Mouse (Mus musculus): ENCODE results near the gene Abhd14a.
"Not testable (repeated sequence)": the region's sequence is repeated elsewhere in the genome, so short reads cannot be mapped to it uniquely, and the experiment has no call there.

Gene Abhd14a

DNA sequence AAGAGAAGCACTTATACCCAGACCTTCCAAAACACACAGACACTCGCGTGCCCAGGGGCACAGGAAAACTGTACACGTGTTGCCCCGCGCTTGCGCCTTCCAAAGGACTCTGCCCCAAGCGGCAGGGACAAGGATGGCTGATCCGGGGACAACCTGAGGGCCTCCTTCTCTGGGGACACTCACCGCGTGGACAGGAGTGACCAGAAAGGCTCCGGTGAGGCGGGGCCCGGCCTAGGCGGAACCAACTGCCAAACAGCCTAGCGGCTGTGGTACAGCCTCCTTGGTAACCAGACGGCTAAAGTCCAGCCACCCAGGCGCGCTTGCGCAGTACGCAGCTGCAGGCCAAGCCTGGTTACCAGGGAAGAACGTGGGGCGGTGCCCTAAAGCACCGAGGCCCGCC lies at the start of gene Abhd14a, which contains the start of gene Abhd14b:
Gene Abhd14a (minus strand): TSS at position 331 of the 400 bp plus-strand sequence.
Gene Abhd14b (plus strand): TSS at position 112 of the 400 bp plus-strand sequence.
- DNase-seq (ENCODE audit: low spot score): peak; percentile 61

DNA sequence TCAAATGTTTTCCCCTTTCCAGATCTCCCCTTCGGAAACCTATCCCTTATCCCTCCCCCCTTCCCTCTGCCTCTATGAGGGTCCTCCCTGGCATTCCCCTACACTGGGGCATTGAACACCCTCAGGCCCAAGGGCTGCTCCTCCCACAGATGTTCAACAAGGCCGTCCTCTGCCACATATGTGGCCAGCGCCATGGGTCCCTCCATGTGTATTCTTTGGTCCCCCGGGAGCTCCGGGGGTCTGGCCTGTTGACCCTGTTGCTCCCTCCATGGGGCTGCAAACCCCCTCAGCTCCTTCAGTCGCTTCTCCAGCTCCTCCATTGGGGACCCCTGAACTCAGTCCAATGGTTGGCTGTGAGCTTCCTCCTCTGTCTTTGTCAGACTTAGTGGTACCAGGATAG lies 40.1 kb upstream of the Abhd14a start:
- not testable (repeated sequence) for DNase-seq (ENCODE audit: low spot score)

DNA sequence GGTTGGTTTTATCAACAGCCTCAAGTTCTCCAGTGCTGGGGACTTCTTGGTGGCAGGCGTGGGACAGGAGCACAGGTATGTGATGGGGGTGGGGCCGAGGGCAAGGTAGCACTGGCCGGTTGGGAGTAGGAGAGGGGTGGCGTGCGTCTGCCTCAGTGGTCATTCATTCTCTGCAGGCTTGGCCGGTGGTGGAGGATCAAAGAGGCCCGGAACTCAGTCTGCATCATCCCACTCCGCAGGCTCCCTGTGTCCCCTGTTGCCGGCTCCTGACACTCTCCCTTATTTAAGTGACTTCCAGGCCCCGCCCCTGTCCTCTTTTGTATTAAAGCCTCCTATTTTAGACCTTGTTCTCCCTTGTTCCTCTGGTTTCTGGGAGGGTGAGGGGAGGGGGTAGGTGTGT lies 37.6 kb upstream of the Abhd14a start:
- no peak for DNase-seq (ENCODE audit: low spot score)

DNA sequence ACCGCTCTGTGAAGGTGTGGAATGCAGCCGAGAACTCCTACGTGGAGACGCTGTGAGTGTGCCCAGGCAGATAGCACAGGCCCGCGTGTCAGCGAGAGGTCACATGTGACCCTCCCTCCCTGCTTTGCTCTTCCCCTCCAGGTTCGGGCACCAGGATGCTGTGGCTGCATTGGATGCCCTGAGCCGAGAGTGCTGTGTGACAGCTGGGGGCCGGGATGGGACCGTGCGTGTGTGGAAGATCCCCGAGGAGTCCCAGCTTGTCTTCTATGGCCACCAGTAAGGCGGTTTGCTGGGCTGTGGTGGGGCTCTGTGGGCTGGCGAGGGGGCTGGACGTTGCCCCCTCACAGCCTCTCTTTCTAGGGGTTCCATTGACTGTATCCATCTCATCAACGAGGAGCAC lies 36.1 kb upstream of the Abhd14a start:
- DNase-seq (ENCODE audit: low spot score): no peak

DNA sequence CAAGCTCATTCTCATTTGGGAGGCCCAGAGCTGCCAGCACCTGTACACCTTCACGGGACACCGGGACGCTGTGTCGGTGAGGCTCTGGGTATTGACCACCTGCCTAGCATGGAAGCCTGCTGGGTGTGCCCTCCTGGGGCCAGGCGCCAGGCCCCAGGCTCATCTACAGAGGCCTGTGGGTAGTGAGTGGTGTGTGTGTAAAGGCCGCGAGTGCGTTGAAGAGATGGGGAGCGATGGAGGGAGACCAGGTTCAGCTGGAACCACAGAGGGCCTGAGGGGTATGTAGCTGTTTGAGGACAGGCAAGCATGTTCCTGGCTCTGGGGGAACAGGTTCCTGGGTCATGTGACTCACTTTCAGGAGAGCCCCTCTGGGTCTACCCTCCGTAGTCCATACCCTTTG lies 35.7 kb upstream of the Abhd14a start:
- DNase-seq (ENCODE audit: low spot score): no peak

DNA sequence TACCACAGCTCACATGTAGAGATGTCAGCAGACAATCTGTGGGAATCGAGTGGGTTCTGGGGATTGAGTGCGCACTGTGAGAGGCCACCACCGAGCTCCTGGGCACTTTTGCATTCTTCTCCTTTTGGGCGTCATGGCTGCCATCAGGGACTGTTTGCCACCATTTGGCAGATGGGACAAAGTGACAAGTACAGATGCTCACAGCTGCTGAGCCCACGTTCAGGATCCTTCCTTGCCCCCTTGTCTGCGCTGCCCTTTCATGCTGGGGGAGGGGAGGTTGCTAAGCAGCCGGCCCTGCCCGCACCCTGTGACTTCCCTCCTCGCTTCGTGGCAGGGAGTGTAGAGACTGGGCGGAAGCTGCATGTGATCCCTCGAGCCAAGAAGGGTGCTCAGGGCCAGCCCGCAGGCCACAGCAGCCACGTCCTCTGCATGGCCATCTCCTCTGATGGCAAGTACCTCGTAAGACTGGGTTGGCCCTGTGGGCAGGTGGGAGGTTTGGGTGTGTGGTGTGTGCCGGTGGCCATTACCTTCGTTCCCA lies 35.2 kb upstream of the Abhd14a start:
- DNase-seq (ENCODE audit: low spot score): no peak

DNA sequence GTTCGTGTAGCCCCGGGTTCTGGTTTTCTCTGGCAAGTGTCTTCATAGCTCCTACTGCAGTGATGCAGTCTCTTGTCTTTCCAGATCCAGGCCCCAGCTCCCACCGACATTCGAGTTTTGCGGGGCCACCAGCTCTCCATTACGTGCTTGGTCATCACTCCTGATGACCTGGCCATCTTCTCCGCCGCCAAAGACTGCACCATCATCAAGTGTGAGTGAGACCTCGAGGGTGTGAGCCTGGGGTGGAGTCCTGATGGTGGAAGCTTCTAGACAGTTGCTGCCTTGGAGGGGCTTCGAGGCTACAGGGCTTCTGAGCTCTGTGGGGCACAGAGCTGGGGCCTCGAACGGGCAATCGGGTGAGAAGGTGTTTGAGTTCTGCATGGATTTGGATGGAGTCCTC lies 34.2 kb upstream of the Abhd14a start:
- DNase-seq (ENCODE audit: low spot score): no peak

DNA sequence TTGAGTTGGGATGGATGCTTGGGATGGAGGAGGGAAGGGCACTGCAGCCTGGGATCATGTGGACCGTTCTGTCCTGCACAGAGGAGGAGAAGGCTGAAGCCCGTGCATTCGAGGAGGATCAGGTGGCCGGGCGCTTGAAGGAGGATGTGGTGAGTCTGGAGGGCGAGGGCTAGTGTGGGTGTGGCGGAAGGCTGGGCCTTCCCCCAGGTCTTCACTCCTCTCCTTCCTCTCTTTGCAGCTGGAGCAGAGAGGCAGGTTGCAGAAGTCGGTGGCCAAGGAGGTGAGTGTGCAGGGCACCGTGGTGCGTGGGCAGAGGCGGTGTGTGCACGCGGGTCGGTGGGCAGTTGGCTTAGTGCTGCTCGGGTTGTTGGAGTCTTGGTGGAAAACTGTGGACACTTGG lies 33.6 kb upstream of the Abhd14a start:
- DNase-seq (ENCODE audit: low spot score): no peak

DNA sequence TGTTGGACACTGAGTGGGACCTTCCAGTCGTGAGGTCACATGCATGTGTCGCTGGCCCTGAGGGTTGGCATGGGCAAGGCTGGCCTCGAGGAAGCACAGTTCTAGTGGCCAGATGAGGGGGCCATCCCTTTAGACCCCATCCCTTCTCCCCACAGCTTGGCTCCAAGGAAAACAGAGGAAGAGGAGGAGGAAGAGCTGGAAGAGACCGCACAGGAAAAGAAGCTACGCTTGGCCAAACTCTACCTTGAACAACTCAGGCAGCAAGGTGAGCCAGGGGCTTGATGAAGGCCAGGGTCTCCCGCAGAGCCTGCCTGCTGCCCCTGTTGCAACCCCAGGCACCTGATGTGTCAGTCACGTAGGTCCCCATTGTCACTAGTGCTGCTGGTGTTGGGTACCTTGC lies 33.1 kb upstream of the Abhd14a start:
- DNase-seq (ENCODE audit: low spot score): no peak

DNA sequence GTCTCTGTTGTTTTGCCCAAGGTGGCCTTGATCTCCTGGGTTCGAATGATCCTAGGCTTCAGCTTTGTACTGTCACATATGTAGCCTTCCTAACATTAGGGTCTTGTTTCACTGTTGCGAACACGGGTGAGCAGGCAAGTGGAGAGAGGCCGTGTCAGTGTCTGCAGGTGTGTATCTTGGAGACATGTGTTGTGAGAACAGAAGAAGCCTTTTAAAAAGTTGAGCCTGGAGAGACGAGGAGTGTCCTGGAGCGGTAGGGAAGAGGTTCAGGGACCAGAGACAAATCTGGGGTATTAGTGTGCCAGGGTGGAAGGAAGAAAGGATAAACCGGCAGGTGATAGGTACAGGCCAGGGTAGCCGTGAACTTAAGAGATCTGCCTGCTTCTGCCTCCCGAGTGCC lies 30.6 kb upstream of the Abhd14a start:
- DNase-seq (ENCODE audit: low spot score): no peak

DNA sequence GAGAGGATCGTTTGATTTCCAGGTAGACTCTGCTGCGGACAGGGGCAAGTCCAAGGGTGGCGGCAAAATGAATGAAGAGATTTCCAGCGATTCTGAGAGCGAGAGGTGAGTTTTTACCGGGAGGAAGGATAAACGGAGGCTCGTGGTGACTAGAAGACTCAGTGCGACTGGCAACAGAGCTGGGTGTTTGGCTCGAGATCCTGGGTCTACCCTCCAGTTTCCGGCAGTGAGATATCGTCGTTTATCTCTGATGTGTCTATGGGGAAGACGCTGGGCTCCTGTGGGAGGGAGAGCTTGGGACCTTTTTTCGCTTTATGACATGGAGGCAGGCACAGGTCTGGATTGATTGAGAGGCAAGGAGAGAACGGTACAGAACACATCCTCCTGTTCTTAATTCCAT lies 30.2 kb upstream of the Abhd14a start:
- DNase-seq (ENCODE audit: low spot score): no peak

DNA sequence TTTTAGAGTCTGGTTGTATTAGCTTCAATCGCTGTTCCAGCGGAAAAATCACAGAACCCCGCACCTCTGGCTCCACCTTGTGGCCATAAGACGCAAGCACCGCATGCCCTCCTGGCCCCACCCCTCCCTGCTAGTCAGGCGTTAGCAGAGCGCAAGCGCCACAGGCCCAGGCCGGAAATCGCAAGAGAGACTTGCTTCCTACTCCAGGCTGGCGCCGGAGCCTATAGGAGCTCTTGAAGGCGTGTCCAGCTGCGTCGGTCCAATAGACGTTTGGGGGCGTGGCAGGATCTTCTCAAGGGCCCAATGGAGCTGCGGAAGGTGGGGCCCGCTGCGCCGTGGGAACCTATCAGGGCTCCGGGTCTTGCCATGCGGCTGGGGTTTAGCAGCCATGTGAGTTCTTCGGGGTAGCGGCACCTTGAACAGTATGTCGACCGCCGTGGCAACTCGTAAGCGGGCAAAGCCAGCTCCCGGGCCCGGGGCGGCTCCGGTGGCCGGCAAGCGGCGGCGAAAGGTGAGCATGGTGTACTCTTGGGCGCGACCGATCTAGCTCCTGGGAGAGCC lies 29.5 kb upstream of the Abhd14a start, which contains the start of gene Parp3:
Gene Parp3 (minus strand): TSS at position 26 of the 561 bp plus-strand sequence.
- DNase-seq (ENCODE audit: low spot score): peak; percentile 100

DNA sequence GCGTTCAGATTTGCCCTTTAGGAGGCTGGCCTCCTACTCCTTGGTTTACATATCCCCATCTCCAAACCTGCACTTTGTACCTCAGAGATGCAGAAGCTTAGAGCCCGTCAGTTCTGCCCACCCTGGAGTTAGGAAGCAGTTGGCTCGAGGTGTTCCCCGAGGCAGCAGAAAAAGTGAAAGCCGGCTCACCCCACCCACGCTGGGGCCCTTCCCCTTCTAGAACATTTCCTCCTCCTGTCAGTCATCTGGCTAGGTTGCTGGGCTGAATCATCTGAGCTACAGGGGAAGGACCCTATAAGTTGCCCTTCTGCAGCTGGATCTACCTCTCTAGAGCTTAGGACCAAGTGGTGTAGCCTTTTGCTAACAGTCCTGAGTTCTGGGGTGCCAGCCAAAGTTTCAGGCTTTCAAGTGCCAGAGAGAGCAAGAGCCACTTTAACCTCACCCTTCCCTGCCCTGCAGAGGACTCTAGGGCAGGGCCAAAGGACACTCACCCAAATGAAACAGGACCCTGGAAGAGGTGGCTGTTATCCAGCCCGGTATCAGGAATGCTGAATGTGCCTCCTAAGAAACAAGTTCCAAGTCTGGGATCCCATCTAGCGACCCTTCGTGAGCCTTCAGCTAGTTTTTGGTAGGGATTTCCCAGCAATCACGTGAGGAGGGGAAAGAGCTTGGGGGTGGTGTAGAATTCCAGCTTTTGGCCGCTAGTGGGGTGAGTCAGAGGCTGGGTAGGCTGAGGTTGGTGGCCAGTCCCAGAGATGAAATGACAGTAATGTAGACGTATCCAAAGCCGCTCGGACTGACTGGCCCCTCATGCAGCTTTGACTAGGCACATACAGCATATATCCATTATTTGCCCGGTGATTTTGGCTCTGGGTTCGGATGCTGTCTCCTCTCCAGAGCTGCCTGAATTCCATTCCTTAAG lies 28.8 kb upstream of the Abhd14a start:
- peak; percentile 67 for DNase-seq (ENCODE audit: low spot score)

DNA sequence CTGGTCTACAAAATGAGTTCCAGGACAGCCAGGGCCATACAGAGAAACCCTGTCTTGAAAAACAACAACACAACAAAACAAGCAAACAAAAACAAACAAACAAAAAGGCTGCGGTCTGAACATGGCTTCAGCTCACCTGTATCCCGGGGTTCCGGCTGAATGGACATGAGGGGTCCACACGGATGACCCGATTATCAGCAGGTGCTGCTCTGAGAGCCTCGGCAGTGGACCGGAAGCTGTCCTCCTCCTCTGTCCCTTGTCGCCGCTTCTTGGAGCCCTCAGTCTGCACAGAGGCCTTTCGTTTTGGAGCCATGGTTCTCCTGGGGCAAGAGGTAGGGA lies 28.2 kb upstream of the Abhd14a start, which contains the start of gene Rrp9:
Gene Rrp9 (plus strand): TSS at position 301 of the 339 bp plus-strand sequence.
- no peak for DNase-seq (ENCODE audit: low spot score)

DNA sequence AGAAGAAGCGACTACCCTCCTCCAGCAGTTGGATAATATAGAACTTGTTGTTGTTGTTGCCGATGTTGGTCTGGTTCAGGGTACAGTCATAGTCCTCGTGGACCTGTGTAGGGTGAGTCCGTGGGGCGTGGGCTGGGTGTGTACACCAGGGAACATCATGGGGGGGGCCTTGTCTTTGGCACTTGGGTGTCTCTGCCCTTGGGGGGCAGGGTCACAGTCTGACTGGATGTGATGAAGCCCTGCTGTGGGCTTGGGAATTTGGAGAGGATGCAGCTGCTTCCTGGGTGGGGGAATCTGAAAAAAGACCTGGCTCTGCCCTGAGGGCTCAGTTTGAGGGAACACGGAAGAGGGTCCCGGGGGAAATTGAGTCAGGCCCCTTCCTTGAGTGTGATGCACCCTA lies 27.6 kb upstream of the Abhd14a start:
- peak; percentile 1 for DNase-seq (ENCODE audit: low spot score)

DNA sequence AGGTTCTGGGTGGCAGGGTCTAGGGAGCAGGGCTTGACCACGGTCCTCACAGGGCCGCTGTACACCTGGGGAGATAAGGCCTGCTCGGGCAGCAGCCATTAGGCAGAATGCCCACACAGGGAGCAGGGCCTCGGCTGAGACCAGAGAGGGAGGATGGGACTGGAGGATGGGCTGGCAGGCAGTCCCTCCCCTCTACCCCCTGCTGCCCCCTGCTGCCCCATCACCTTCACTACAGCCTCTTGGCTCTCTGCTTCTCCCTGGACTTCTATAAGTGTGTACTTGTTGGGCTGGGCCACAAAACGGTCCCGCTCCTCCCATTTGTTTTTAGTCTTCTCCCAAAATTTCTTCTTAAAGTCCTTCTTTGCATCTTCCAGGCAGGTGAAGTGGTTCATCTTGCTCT lies 27.0 kb upstream of the Abhd14a start:
- peak; percentile 56 for DNase-seq (ENCODE audit: low spot score)

DNA sequence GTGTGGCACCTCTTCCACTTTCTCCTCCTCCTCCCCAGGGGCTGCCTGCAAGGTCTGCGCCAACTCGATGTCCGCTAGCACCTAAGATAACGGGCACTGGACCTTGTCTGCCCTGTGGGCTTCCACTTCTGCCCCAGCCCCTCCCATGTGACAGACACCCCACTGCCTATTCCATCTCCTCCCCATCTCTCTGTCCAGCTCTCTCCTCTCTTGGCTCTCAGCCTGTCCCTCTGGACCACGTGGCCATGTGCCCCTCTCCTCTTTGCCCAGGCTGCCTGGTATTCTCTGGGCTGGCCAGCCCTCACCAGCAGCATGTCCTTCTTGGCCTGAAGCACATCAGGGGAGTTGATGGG lies 26.3 kb upstream of the Abhd14a start:
- DNase-seq (ENCODE audit: low spot score): no peak

DNA sequence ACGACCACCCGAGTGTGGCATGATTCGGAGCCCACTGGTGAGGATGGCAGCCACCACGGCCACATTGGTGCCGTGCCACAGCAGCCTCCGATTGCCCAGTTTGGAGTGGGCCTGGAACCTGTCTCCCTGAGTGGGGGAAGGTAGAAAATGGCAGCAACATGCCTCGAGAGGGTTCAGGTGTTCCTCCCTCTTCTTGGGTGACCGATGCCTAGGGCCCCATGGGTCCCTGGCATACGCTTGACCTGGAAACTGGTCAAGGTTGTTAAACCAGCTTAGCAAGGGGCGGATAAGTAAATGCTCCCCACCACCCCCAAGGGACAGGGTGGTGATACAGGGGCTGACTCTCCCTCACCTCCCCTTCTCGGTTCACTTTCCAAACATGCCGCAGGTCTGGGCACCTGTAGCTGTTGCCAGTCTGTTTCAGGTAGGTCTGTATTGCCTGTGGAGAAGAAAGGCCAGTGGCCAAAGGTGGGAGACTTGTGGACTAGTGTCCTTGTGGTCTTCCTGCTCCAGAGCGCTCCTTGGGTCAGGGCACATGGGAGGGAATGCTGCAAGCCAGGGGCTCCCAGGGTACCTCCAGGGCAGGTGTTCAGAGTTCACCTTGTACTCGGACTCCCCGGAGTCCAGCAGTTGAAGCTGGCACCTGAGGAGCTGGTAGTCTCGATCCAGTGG lies 25.7 kb upstream of the Abhd14a start:
- DNase-seq (ENCODE audit: low spot score): no peak

DNA sequence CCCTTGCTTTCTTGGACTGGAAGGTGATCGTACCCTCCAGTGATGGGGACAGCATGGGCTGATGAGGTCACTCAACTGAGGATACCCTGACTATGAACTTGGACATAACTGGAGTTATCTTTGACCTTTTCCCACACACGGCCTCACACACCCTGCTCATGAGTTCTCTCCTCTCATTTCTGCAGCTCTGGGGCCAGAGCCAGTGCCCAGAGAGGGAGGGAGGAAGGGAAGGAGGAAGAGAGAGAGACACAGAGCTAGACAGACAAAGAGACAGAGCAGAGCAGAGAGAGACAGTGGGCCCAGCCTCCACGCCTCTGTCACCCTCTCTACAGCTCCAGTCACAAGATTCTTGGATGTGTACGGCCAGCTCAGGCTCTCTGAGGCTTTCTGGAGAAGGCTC lies 24.8 kb upstream of the Abhd14a start:
- DNase-seq (ENCODE audit: low spot score): no peak

DNA sequence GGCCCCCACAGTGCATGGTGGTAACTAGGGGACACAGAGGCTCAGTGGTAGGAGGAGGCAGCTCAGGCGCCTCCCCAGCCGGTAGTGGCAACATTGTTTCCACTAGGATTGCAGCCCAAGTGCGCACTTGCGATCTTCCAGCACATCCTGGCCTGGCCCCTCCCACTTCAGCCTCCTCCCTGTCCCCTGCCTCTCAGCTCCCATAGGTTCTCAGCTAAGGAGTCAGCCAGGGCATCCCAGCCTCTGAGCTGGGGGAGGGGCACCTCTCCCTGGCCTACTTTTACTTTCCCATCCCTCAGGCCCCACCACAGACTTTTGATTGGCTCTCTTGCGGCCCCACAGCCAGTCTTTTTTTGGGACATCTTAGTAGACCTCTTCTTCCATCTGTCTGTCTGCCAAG lies 24.4 kb upstream of the Abhd14a start:
- DNase-seq (ENCODE audit: low spot score): no peak

DNA sequence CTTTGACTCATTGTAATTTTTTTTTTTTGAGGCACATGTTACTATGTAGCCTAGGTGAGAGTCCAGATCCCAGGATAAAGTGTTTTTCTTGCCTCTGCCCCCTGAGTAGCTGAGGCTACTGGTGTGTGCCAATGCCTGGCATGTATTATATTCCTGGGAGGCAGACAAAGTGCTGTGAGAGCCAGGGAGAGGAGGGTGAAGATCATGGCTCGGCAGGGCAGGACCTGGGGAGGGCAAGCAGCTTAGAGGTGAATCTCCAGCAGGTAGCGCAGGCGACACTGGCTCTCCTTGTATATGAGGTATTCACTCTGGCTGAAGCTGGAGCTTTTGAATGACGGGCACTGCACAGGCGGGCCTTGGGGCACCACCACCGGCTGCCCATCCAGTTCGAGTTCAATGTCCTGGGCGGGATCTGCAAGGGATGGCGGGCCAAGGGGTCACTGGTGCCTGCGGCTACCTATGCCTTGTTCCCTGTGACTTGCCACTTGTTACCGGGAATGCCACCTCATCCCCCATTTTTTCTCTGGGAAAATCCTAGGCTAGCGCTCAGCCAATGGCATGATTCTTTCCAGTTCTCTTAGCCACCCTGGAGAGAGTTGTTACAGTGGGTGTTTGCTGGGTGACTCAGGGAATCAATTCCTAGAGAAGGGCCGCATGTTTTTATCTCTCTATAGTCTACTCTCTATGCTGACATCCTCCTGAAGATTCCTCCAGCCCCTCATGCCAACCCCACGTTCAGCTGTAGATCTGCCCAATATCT lies 23.7 kb upstream of the Abhd14a start:
- no peak for DNase-seq (ENCODE audit: low spot score)

DNA sequence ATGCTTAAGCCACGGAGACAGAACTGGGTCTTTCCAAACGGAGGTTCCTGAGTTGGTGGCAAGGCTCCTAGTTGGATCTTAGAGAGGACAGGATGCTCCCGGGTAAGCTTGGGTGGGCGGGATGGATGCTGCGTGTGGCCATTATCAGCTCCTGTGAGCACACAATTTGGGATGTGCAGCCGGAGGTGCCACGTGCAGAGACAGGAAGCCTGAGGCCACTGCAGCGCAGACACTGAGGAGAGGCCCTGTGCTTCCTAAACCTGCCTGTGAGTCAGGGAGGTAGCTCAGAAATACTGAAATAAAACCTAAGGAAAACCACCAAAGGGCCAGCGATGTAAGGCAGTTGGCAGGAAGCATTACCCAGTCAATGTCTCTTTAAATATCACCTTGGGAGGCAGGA lies 22.3 kb upstream of the Abhd14a start:
- no peak for DNase-seq (ENCODE audit: low spot score)

Measured in T-cell, adult 2 months (primary cell).